Mouse (Mus musculus) gastrocnemius, adult 2 months (tissue): ENCODE data around the gene Gne. TPM values are rescaled to one million over a fixed set of nuclear protein-coding genes. Genes with fewer than 3 reads are reported as not detected.
A peak's percentile ranks its signal among the peaks of the same experiment; 100 is the strongest.

Experiments
- DNase-seq: peaks from one replicate; pipeline ENCODE4 v3.0.0; 2022
- H3K27ac ChIP-seq: fragments of 200-600 bp; 2 replicates; pipeline ENCODE4 v1.8.1; 2022; ENCODE audit warnings: mild to moderate bottlenecking
- H3K4me3 ChIP-seq: fragments of 200-600 bp; 2 replicates; pipeline ENCODE4 v1.8.1; 2022; ENCODE audit warnings: mild to moderate bottlenecking, moderate library complexity
- CTCF ChIP-seq: fragments of 200-600 bp; IDR thresholded peaks from 2 replicates; pipeline ENCODE4 v1.8.1; 2022; ENCODE audit warnings: antibody characterized with exemption, mild to moderate bottlenecking, moderate library complexity
- intact Hi-C: fragments of 180-260 bp; cut with DNase I; formaldehyde crosslinking; loops from one replicate; pipeline ENCODE4 v1.15.1; 2025
- total RNA-seq, 2 experiments: library from RNA; stranded (reverse); gene quantifications; 2 replicates each; pipeline ENCODE4 v1.2.3; 2021

Gene Gne
- total RNA-seq, 2 experiments from 2014 or later: 11.6 to 12.5 TPM

DNA sequence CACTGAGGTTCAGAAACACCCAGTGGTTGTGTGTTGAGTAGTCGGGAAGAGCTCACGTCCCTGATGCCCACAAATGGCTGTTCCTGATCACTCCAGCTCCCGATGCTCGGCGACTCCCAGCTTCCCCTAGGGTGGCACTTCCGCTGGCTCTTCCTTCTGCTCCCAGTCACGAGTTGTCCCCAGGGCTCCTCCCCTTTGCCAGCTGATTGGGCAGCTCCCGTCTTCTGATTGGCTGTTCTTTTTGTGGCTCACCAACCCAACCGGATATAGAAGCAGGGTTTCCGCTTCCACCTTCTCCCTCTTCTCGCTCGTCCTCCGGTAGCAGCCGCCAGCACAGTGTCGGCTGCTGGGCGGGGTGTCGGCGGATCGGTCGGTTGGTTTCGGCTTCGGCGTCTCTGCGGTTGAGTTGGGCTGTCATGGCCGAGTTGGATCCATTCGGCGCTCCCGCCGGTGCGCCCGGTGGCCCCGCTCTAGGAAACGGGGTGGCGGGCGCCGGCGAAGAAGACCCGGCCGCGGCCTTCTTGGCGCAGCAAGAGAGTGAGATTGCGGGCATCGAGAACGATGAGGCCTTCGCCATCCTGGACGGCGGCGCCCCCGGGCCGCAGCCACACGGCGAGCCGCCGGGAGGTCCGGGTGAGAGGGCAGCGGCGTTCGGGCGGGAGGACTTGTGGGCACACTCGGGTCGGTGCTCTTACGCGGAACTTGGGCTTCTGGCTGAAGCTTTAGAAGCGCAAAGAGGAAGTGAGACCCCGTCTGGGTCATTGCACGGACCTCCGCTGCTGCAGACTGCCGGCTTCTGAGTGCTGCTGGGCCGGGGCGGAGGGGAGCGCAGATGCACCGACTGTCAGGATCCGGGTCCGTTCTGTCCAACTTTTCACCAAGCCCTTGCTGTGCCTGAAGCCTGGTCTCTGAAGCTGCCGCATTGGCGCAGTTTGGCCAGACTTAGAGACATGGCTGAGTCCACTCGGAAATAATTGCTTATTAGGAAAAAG lies 71.3 kb downstream of the Gne start:
- intact Hi-C loops: no loop called here
- TF ChIP-seq CTCF: no peak; the same call in 1 of the 2 replicates

DNA sequence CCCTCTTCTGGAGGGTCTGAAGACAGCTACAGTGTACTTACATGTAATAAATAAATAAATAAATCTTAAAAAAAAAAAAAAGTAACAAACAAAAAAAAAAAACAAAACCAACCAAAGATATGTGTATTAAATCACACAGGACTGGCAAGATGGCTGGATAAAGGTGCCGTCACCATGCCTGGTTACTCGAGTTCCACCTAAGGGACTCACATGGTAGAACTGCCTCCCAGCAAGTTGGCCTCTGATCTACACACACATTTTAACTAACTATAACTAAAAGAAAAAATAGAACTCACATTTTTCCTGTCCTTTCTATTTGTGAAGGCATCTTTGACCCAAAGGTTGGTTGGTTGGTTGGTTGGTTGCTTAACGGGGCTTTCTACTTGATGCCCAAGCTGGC lies 72.2 kb downstream of the Gne start:
- peak overlapping the region; percentile 77 for H3K4me3 ChIP-seq
- DNase-seq: no peak
- no peak for TF ChIP-seq CTCF
- peak overlapping the region; percentile 92 for H3K27ac ChIP-seq
- intact Hi-C loops: no loop called here

More for the DNA sequence above, 71.3 kb downstream of the Gne start:
- Histone ChIP-seq H3K4me3 (peak overlapping the region; percentile 77), H3K27ac (peak overlapping the region; percentile 92)
- peak; percentile 95 for DNase-seq

DNA sequence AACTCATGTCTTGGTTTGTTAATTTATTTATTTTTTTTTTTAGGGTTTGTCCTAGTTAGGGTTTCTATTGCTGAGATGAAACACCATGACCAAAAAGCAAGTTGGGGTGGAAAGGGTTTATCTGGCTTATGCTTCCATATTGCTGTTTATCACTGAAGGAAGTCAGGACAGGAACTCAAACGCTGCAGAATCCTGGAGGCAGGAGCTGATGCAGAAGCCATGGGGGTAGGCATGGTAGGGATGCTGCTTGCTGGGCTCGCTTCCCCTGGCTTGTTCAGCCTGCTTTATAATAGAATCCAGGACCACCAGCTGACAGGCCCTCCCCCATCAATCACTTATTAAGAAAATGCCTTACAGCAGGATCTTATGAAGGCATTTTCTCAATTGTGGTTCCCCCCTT lies 73.1 kb downstream of the Gne start:
- H3K27ac ChIP-seq: no peak overlapping the region
- no peak for DNase-seq
- intact Hi-C loops: no loop called here
- TF ChIP-seq CTCF: no peak
- H3K4me3 ChIP-seq: no peak overlapping the region

- no peak for DNase-seq
- Histone ChIP-seq H3K27ac (no peak overlapping the region), H3K4me3 (no peak overlapping the region)
- intact Hi-C loops: no loop called here
- TF ChIP-seq CTCF: no peak
Observed at GRCm38 (mm10) chr4:44010176-44010575, 73.8 kb downstream of the Gne start.

DNA sequence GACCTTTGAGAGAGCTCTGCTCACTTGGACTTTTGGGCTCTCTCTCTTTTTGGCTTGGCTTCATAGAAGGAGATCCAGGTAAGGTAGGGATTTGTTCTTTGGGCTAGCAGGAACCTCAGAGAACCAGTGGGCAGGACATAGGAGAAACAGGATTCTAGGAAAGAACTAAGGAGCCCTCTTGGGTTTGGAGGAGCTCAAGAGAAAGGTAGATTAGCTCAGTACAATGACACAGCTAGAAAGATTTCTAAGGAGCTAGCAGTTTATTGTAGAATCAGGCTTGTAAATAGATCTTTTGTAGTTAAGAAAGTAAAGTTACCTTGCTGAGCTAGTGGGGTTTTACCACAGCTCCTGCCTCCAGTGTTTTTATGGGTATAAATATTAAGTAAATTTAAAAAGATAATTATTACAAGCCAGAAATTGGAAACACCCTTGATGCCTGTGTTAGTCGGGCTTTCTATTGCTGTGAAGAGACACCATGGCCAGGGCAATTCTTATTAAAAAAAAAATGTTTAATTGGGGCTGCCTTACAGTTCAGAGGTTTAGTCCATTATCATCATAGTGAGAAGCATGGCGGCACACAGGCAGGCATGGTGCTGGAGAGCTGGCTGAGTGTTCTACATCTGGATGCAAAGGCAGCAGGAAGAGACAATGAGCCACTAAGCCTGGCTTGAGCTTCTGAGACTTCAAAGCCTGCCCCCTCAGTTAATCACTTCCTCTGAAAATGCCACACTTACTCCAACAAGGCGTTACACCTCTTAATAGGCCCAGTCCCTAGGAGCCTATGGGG lies 79.2 kb downstream of the Gne start:
- Histone ChIP-seq H3K4me3 (no peak overlapping the region), H3K27ac (no peak overlapping the region)
- no peak for DNase-seq
- intact Hi-C loops: no loop called here
- no peak for TF ChIP-seq CTCF

- intact Hi-C loops: no loop called here
- TF ChIP-seq CTCF: no peak
Observed at GRCm38 (mm10) chr4:44004126-44004525, 79.9 kb downstream of the Gne start, which contains the start of gene Clta. Clta (plus strand) TSS chr4:44004452.

GRCm38 (mm10) chr4:44003622-44004021 lies 80.4 kb downstream of the Gne start:
- Histone ChIP-seq H3K27ac (no peak overlapping the region), H3K4me3 (no peak overlapping the region)
- no peak for TF ChIP-seq CTCF
- no peak for DNase-seq
- intact Hi-C loops: no loop called here

More at GRCm38 (mm10) chr4:44004126-44004525, 79.9 kb downstream of the Gne start, which contains the start of gene Clta:
- Histone ChIP-seq H3K27ac (no peak within 1 kb of the TSS), H3K4me3 (no peak within 1 kb of the TSS)
- no peak for DNase-seq

DNA sequence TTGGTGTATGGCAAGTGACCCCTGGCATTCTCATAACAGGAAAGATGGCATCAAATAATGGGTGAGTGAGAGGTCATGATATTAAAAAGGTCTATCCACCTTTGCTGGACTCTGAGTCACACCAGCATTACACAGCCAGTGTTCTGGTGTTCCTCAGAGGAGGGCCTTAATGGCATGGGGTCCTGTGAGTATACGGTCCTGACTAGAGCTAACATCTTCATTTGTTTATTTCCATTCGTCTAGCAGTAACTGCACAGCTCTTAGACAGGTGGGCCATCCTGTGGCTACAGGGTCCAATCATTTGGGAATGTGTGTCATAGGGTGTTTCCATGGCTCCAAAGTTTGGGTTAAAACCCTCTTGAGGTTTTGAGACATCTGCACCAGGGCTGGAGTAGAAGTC lies 89.6 kb downstream of the Gne start:
- Histone ChIP-seq H3K4me3 (no peak overlapping the region), H3K27ac (no peak overlapping the region)
- intact Hi-C loops: no loop called here
- no peak for TF ChIP-seq CTCF
- no peak for DNase-seq

GRCm38 (mm10) chr4:43993072-43993471 lies 90.9 kb downstream of the Gne start:
- Histone ChIP-seq H3K4me3 (no peak overlapping the region), H3K27ac (no peak overlapping the region)
- DNase-seq: no peak
- intact Hi-C loops: no loop called here
- no peak for TF ChIP-seq CTCF

- intact Hi-C loops: loop anchor here (10.0 kb wide), 1 partner anchor 244 kb away; no protein-coding TSS in a partner anchor
- Histone ChIP-seq H3K4me3 (no peak overlapping the region), H3K27ac (no peak overlapping the region)
- no peak for DNase-seq
- TF ChIP-seq CTCF: no peak
Observed at GRCm38 (mm10) chr4:43988976-43989375, 95.0 kb downstream of the Gne start.

GRCm38 (mm10) chr4:43984326-43984725 lies 99.7 kb downstream of the Gne start:
- H3K4me3 ChIP-seq: no peak overlapping the region
- no peak for TF ChIP-seq CTCF
- no peak for DNase-seq
- intact Hi-C loops: loop anchor here (10.0 kb wide), 1 partner anchor 240 kb away; no protein-coding TSS in a partner anchor
- H3K27ac ChIP-seq: no peak overlapping the region

Other genes starting within 250 kb of the Gne start
- gene Olfr157, start 244.0 kb downstream of the Gne start, total RNA-seq: not detected
- not detected for gene Olfr155, start 232.6 kb downstream of the Gne start, total RNA-seq
- gene Reck, start 208.6 kb downstream of the Gne start, total RNA-seq: 1 to 10 TPM; 1.6 to 3.6 TPM
- gene Glipr2, start 126.8 kb downstream of the Gne start, total RNA-seq: 1 to 10 TPM; 1.8 to 4.0 TPM
- not detected for gene Ccin, start 100.7 kb downstream of the Gne start, total RNA-seq
- 10 to 100 TPM; 44.5 to 61.3 TPM for gene Clta, start 79.7 kb downstream of the Gne start, total RNA-seq
- 10 to 100 TPM; 12.3 to 15.9 TPM for gene Rnf38, start 149.6 kb upstream of the Gne start, total RNA-seq
- not detected for gene Melk, start 216.7 kb upstream of the Gne start, total RNA-seq